Mouse (Mus musculus) lung, postnatal 10 days (tissue): ENCODE measurements around the gene Hist1h1b.
"Not testable (repeated sequence)": the region's sequence is repeated elsewhere in the genome, so short reads cannot be mapped to it uniquely, and the experiment has no call there.

Source experiments
- DNase-seq: peaks from one replicate; pipeline ENCODE4 v3.0.0; 2021

The Hist1h1b gene

GRCm38 (mm10) chr13:21779767-21780731 lies at the start of gene Hist1h1b:
Gene Hist1h1b (minus strand): TSS chr13:21780625.
- peak; percentile 58 for DNase-seq

GRCm38 (mm10) chr13:21828511-21828910 lies 48.1 kb upstream of the Hist1h1b start:
- DNase-seq: no peak

GRCm38 (mm10) chr13:21820082-21820890 lies 39.9 kb upstream of the Hist1h1b start:
- not testable (repeated sequence) for DNase-seq

- not testable (repeated sequence) for DNase-seq
Measured at GRCm38 (mm10) chr13:21812092-21812491, 31.7 kb upstream of the Hist1h1b start.

GRCm38 (mm10) chr13:21811539-21811938 lies 31.1 kb upstream of the Hist1h1b start, which contains the start of gene Hist1h4m:
Gene Hist1h4m (plus strand): TSS chr13:21811746.
- peak; percentile 32 for DNase-seq

- DNase-seq: not testable (repeated sequence)
Measured at GRCm38 (mm10) chr13:21811074-21811473, 30.6 kb upstream of the Hist1h1b start.

- DNase-seq: not testable (repeated sequence)
Measured at GRCm38 (mm10) chr13:21810073-21810472, 29.6 kb upstream of the Hist1h1b start, which contains the start of the genes Hist1h2bq and Hist1h2ao. Gene Hist1h2bq (minus strand): TSS chr13:21810197. Gene Hist1h2ao (plus strand): TSS chr13:21810465.

GRCm38 (mm10) chr13:21803058-21803457 lies 22.6 kb upstream of the Hist1h1b start:
- not testable (repeated sequence) for DNase-seq

GRCm38 (mm10) chr13:21797163-21797562 lies 16.7 kb upstream of the Hist1h1b start:
- DNase-seq: not testable (repeated sequence)

GRCm38 (mm10) chr13:21795584-21795983 lies 15.2 kb upstream of the Hist1h1b start:
- no peak for DNase-seq

- no peak for DNase-seq
Measured at GRCm38 (mm10) chr13:21790601-21791283, 10.3 kb upstream of the Hist1h1b start.

GRCm38 (mm10) chr13:21789925-21790324 lies 9.5 kb upstream of the Hist1h1b start:
- no peak for DNase-seq

GRCm38 (mm10) chr13:21787760-21788593 lies 7.6 kb upstream of the Hist1h1b start:
- DNase-seq: no peak

GRCm38 (mm10) chr13:21786899-21787629 lies 6.6 kb upstream of the Hist1h1b start, which contains the start of the genes Hist1h2an and Hist1h2bp:
Gene Hist1h2an (minus strand): TSS chr13:21787218.
Gene Hist1h2bp (plus strand): TSS chr13:21787461.
- peak; percentile 96 for DNase-seq

- no peak for DNase-seq
Measured at GRCm38 (mm10) chr13:21786189-21786898, 5.9 kb upstream of the Hist1h1b start.

GRCm38 (mm10) chr13:21784311-21784710 lies 3.9 kb upstream of the Hist1h1b start:
- no peak for DNase-seq

- peak; percentile 35 for DNase-seq
Measured at GRCm38 (mm10) chr13:21783734-21784161, 3.3 kb upstream of the Hist1h1b start.

- DNase-seq: peak; percentile 63
Measured at GRCm38 (mm10) chr13:21783255-21783617, 2.8 kb upstream of the Hist1h1b start, which contains the start of gene Hist1h3i. Gene Hist1h3i (minus strand): TSS chr13:21783370.

- not testable (repeated sequence) for DNase-seq
Measured at GRCm38 (mm10) chr13:21782361-21783254, 2.2 kb upstream of the Hist1h1b start.
